Mouse (Mus musculus): ENCODE measurements at regions not wholly inside any gene's neighbourhood (a gene's known extent, or its start where the extent isn't known, plus 50 kb on each side); places are given as distances from the start of the nearest gene placed in this dataset.
"Not testable (repeated sequence)": the region's sequence is repeated elsewhere in the genome, so short reads cannot be mapped to it uniquely, and the experiment has no call there.

DNA sequence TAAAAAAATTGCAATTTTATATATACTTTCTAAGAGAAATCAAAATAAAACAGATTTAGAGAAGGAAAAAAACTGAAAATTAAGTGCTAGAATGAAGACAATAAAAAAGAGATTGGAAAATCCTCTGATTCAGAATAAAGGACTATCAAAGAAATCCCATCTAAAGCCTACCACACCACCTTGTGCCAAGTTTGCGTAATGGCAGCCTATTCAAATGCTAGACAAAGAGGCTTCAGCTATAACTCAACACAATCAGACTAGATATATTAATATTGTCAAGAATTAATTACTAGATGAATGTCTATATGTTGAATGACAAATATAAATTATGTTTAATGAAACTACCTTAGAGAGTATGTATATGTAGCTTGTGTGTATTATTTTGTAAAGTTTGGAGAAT, 221.9 kb upstream of the Ascc3 start:
- no peak overlapping the region for H3K4me3 ChIP-seq
- ATAC-seq (ENCODE audit: low FRiP score, low read depth): 0 out of 2 replicates have a peak, but pooled peaks have one; percentile 40
- no peak overlapping the region for H3K4me2 ChIP-seq (replicated peaks)
- H3K9me3 ChIP-seq: no peaks in the 10 kb centered on the region
- H3K9ac ChIP-seq: no peak overlapping the region
- WGBS: 72% methylated on average over 1 of the region's 1 CpGs
- H3K4me1 ChIP-seq: no peaks in the 10 kb centered on the region
- no peaks in the 10 kb centered on the region for H3K27me3 ChIP-seq
- no peak overlapping the region for H3K27ac ChIP-seq
- no peaks in the 10 kb centered on the region for H3K36me3 ChIP-seq

DNA sequence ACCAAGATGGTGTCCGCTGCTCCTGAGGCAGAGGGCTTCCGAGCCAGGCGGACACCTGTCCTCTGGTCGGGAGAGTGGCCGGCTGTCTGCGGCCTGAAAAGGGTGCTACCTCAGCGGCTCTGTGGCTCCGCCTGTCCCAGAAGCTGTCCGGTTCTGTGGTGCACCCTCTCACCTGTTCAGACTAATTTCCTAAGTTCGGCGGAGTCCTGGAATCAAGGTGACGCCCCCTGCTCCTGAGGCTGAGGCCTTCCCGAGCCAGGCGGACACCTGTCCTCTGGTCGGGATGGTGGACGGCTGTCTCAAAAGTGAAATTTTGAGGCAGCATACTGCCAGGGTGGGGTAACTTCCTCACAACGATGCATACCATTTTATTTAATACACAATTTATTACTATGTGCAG, 199.9 kb upstream of the Ascc3 start:
- H3K4me3 ChIP-seq; ATAC-seq (ENCODE audit: low FRiP score, low read depth); H3K36me3 ChIP-seq; H3K4me1 ChIP-seq; H3K4me2 ChIP-seq (replicated peaks); H3K27me3 ChIP-seq; H3K27ac ChIP-seq; H3K9ac ChIP-seq; H3K9me3 ChIP-seq: not testable (repeated sequence)
- 97% methylated on average over 17 of the region's 17 CpGs for WGBS
